ENCODE assay signal across 8 mouse cellular contexts in the genomic region with DNA sequence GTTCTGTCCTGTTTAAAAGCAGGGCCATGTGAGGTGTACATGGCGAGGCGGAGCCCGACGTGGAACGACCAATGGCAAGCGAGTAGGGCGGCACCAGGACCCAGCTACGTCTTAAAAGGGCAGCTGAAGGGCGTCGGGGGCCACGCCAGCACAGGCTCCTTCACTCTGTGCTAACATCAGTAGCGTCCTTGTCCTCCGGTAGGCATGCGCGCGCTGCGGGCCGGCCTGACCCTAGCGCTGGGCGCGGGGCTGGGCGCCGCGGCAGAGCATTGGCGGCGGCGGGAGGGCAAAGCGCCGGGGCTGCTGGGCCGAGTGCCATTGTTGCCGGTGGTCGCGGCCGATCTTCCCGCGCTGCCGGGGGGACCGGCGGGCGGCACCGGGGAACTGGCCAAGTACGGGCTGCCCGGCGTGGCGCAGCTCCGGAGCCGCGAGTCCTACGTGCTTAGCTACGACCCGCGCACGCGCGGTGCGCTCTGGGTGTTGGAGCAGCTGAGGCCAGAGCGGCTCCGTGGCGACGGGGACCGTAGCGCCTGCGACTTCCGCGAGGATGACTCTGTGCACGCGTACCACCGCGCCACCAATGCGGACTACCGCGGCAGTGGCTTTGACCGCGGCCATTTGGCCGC. TPM values are rescaled to one million over a fixed set of nuclear protein-coding genes. Genes with fewer than 3 reads are reported as not detected.
DNase-seq lines count a peak whose midpoint lies in the region; ATAC-seq and TF ChIP-seq lines count a peak whose summit lies in the region.

TSS of gene Endog (plus strand) at position 123 of the 626 bp plus-strand sequence.

- ATAC-seq in forebrain, embryonic 12.5 days (ENCODE audit: low FRiP score): peak; percentile 94
- peak; percentile 96 for ATAC-seq in heart, embryonic 16.5 days (replicated peaks; ENCODE audit: extremely low read depth, insufficient read depth, low FRiP score)
- ATAC-seq in liver, embryonic 14.5 days (ENCODE audit: insufficient read depth): peak; percentile 92
- ATAC-seq in stomach, embryonic 15.5 days (ENCODE audit: insufficient read depth, low FRiP score, low read depth): peak; percentile 93

- peak within 1 kb of the TSS in 2 of 3 experiments; percentile 12 to 67 for H3K4me3 ChIP-seq in CH12.LX (replicated peaks in 1 of 3; ENCODE audit: low read depth in 2 of 3, low read length in 2 of 3, poor library complexity in 1 of 3)
- peak within 1 kb of the TSS; percentile 71 for H3K4me3 ChIP-seq in forebrain, embryonic 12.5 days (replicated peaks)
- peak within 1 kb of the TSS; percentile 56 for H3K4me3 ChIP-seq in heart, embryonic 16.5 days (ENCODE audit: low read length)
- H3K4me3 ChIP-seq in liver, embryonic 14.5 days (ENCODE audit: insufficient read depth in 1 of 2, low read depth in 2 of 2, low read length in 2 of 2): peak within 1 kb of the TSS; percentile 56 to 58
- H3K4me3 ChIP-seq in stomach, embryonic 15.5 days (replicated peaks): peak within 1 kb of the TSS; percentile 68

- H3K9ac ChIP-seq in CH12.LX (ENCODE audit: insufficient read depth, low read depth): peak within 1 kb of the TSS; percentile 34; the same call in 1 of the 2 replicates
- H3K9ac ChIP-seq in forebrain, embryonic 12.5 days: peak within 1 kb of the TSS; percentile 76
- H3K9ac ChIP-seq in heart, embryonic 16.5 days (ENCODE audit: low read length): peak within 1 kb of the TSS; percentile 72
- peak within 1 kb of the TSS; percentile 50 for H3K9ac ChIP-seq in liver, embryonic 14.5 days (replicated peaks)
- H3K9ac ChIP-seq in stomach, embryonic 15.5 days: peak within 1 kb of the TSS; percentile 50

- under 1% methylated on average over 73 of the region's 75 CpGs for WGBS in forebrain, embryonic 12.5 days
- WGBS in heart, embryonic 16.5 days: under 1% methylated on average over 75 of the region's 75 CpGs
- WGBS in liver, embryonic 14.5 days (ENCODE audit: insufficient replicate concordance): under 1% methylated on average over 75 of the region's 75 CpGs
- WGBS in stomach, embryonic 15.5 days: under 1% methylated on average over 75 of the region's 75 CpGs

- H3K4me1 ChIP-seq in CH12.LX (ENCODE audit: control insufficient read depth in 1 of 2, insufficient read depth in 2 of 2): no peaks in the 10 kb centered on the region
- H3K4me1 ChIP-seq in forebrain, embryonic 12.5 days: peaks cover 14% of the 10 kb centered on the region
- H3K4me1 ChIP-seq in heart, embryonic 16.5 days (ENCODE audit: control insufficient read depth, insufficient read depth, low read length): peaks cover 6% of the 10 kb centered on the region
- H3K4me1 ChIP-seq in liver, embryonic 14.5 days (replicated peaks; ENCODE audit: control insufficient read depth in 2 of 2, insufficient read depth in 2 of 2, low read length in 1 of 2): no peaks in the 10 kb centered on the region; a peak in 1 of 4 replicates
- peaks cover 10% of the 10 kb centered on the region for H3K4me1 ChIP-seq in stomach, embryonic 15.5 days

- TF ChIP-seq RAD21 in CH12.LX (IDR thresholded peaks at IDR 0.05; ENCODE audit: low read depth, low read length): no peak

- DNase-seq in CH12.LX (ENCODE audit: extremely low read depth): no peak
- peak; percentile 71 for DNase-seq in c-Kit-positive CD71-positive TER-119-negative erythroid progenitor cells, embryonic 14.5 days (ENCODE audit: low read depth)
- DNase-seq in kidney, postnatal 36 days: peak; percentile 93 to 94
- DNase-seq in liver, embryonic 14.5 days (ENCODE audit: low read depth in 3 of 3, low spot score in 3 of 3): peak; percentile 56 to 59 (median 57)
- DNase-seq in neural tube, embryonic 10.5 days (ENCODE audit: extremely low spot score, low spot score): peak; percentile 83

- in situ Hi-C loops in CH12.LX (cut with MboI; ENCODE audit: low pct_ligation_motif_present, low pct_unique_long_range_greater_than_20kb, low sequenced_read_pairs): loop anchor here (5.0 kb wide), 1 partner anchor 49 kb away; the partner anchor contains the start of gene Zer1

- TF ChIP-seq CTCF in CH12.LX (conservative IDR thresholded peaks at IDR 0.05 in 1 of 2, IDR thresholded peaks at IDR 0.05 in 1 of 2; ENCODE audit: low read depth in 2 of 2, low read length in 2 of 2): no peak
- TF ChIP-seq CTCF in liver, embryonic 14.5 days (IDR thresholded peaks at IDR 0.05; ENCODE audit: low read depth): no peak

- no peak for TF ChIP-seq EP300 in CH12.LX (IDR thresholded peaks at IDR 0.05; ENCODE audit: low read length)
- no peak for TF ChIP-seq EP300 in liver, embryonic 14.5 days (IDR thresholded peaks at IDR 0.05; ENCODE audit: low read depth)

- no peak within 1 kb of the TSS for H3K27ac ChIP-seq in CH12.LX (ENCODE audit: insufficient read depth, low read depth)
- peak within 1 kb of the TSS; percentile 88 for H3K27ac ChIP-seq in forebrain, embryonic 12.5 days
- peak within 1 kb of the TSS; percentile 86 for H3K27ac ChIP-seq in heart, embryonic 16.5 days (ENCODE audit: low read length)
- H3K27ac ChIP-seq in liver, embryonic 14.5 days: no peak within 1 kb of the TSS
- peak within 1 kb of the TSS; percentile 84 for H3K27ac ChIP-seq in stomach, embryonic 15.5 days

- peak; percentile 76 for TF ChIP-seq POLR2A in CH12.LX (IDR thresholded peaks at IDR 0.05; ENCODE audit: low read depth, low read length)

- dilution Hi-C loops in CH12.LX (cut with MboI; ENCODE audit: extremely low pct_ligation_motif_present, extremely low pct_unique_long_range_greater_than_20kb, low sequenced_read_pairs): no loop called here

- no peaks in the 10 kb centered on the region for H3K27me3 ChIP-seq in CH12.LX (replicated peaks)
- H3K27me3 ChIP-seq in forebrain, embryonic 12.5 days: 0 out of 2 replicates have a peak, but pooled peaks cover 9% of the 10 kb centered on the region
- no peaks in the 10 kb centered on the region for H3K27me3 ChIP-seq in heart, embryonic 16.5 days (ENCODE audit: control insufficient read depth, insufficient read depth, low read length)
- no peaks in the 10 kb centered on the region for H3K27me3 ChIP-seq in liver, embryonic 14.5 days (ENCODE audit: control insufficient read depth, insufficient read depth, low read length)
- H3K27me3 ChIP-seq in stomach, embryonic 15.5 days (replicated peaks): no peaks in the 10 kb centered on the region

- H3K9me3 ChIP-seq in CH12.LX (replicated peaks; ENCODE audit: low read length): peaks cover 42% of the 10 kb centered on the region
- peaks cover 7% of the 10 kb centered on the region for H3K9me3 ChIP-seq in forebrain, embryonic 12.5 days
- peaks cover 10% of the 10 kb centered on the region for H3K9me3 ChIP-seq in heart, embryonic 16.5 days (replicated peaks; ENCODE audit: control insufficient read depth, low read length)
- peaks cover 6% of the 10 kb centered on the region for H3K9me3 ChIP-seq in liver, embryonic 14.5 days (ENCODE audit: control insufficient read depth, low read length)
- peaks cover 4% of the 10 kb centered on the region; the same call in 1 of the 2 replicates for H3K9me3 ChIP-seq in stomach, embryonic 15.5 days

- H3K36me3 ChIP-seq in CH12.LX (replicated peaks in 1 of 2; ENCODE audit: control insufficient read depth in 1 of 2, insufficient read depth in 1 of 2, low read length in 1 of 2): peaks cover 52 to 58% of the 10 kb centered on the region in 2 experiments
- H3K36me3 ChIP-seq in forebrain, embryonic 12.5 days (replicated peaks): peaks cover 43% of the 10 kb centered on the region
- peaks cover 27% of the 10 kb centered on the region for H3K36me3 ChIP-seq in heart, embryonic 16.5 days (ENCODE audit: control insufficient read depth, insufficient read depth)
- peaks cover 23% of the 10 kb centered on the region for H3K36me3 ChIP-seq in liver, embryonic 14.5 days (replicated peaks; ENCODE audit: control insufficient read depth, insufficient read depth, low read depth)
- H3K36me3 ChIP-seq in stomach, embryonic 15.5 days: peaks cover 35% of the 10 kb centered on the region

- H3K4me2 ChIP-seq in CH12.LX (ENCODE audit: insufficient read depth, low read depth, poor library complexity, severe bottlenecking): peak within 1 kb of the TSS; percentile 1; the same call in 1 of the 2 replicates
- H3K4me2 ChIP-seq in forebrain, embryonic 12.5 days: peak within 1 kb of the TSS; percentile 98
- peak within 1 kb of the TSS; percentile 89 for H3K4me2 ChIP-seq in heart, embryonic 16.5 days (ENCODE audit: low read depth, low read length)
- peak within 1 kb of the TSS; percentile 88 for H3K4me2 ChIP-seq in liver, embryonic 14.5 days (ENCODE audit: low read depth)
- H3K4me2 ChIP-seq in stomach, embryonic 15.5 days: peak within 1 kb of the TSS; percentile 94

- H3K79me2 ChIP-seq in CH12.LX (replicated peaks; ENCODE audit: control insufficient read depth, extremely low read depth, insufficient read depth, poor library complexity, severe bottlenecking): no peaks in the 10 kb centered on the region

TF ChIP-seq in CH12.LX, 34 proteins besides CTCF, POLR2A, EP300 and RAD21 (continues in another document):
- TF ChIP-seq IRF4 (IDR thresholded peaks at IDR 0.05; ENCODE audit: low read depth, low read length): no peak
- peak; percentile 71 for TF ChIP-seq NELFE (IDR thresholded peaks at IDR 0.05; ENCODE audit: low read depth, low read length)
- TF ChIP-seq MAFK (IDR thresholded peaks at IDR 0.05; ENCODE audit: insufficient replicate concordance, low read length): no peak
- TF ChIP-seq MAX (IDR thresholded peaks at IDR 0.05; ENCODE audit: low read length): 0 out of 2 replicates have a peak, but pooled peaks have one; percentile 21
- TF ChIP-seq ZMIZ1 (IDR thresholded peaks at IDR 0.05; ENCODE audit: low read depth, low read length): peak; percentile 65; the same call in 1 of the 2 replicates
- no peak for TF ChIP-seq GABPA (IDR thresholded peaks at IDR 0.05; ENCODE audit: insufficient replicate concordance, low read depth, low read length)
- TF ChIP-seq ELF1 (IDR thresholded peaks at IDR 0.05; ENCODE audit: low read depth, low read length): no peak
- no peak for TF ChIP-seq KAT2A (IDR thresholded peaks at IDR 0.05; ENCODE audit: insufficient replicate concordance, low read length)
- TF ChIP-seq ZC3H11A (IDR thresholded peaks at IDR 0.05; ENCODE audit: low read depth, low read length): no peak
- peak; percentile 38; the same call in 1 of the 2 replicates for TF ChIP-seq TCF12 (IDR thresholded peaks at IDR 0.05; ENCODE audit: low read depth, low read length)
- peak; percentile 52; the same call in 1 of the 2 replicates for TF ChIP-seq SIN3A (IDR thresholded peaks at IDR 0.05; ENCODE audit: low read length)
- peak; percentile 72; the same call in 1 of the 2 replicates for TF ChIP-seq TBP (conservative IDR thresholded peaks at IDR 0.05; ENCODE audit: low read depth, low read length)

RNA-seq across cellular contexts. Expression of gene Endog, which starts in this region (rescaled TPM):
- total RNA-seq in CH12.LX (2012; rRNA removed): 9.2 and 9.7 TPM in 2 replicates
- 0.23 TPM in 1 of 2 replicates, not detected in the other for total RNA-seq in CH12.LX (2014; rRNA removed)
- not detected in 2 replicates for polyA plus RNA-seq in CH12.LX (2012; ENCODE audit: insufficient read length, low read depth)
- polyA plus RNA-seq in forebrain, embryonic 12.5 days (2016; fragmentation: Nextera tagmentation; extraction: Ambion mirVana): 9.7 and 13.4 TPM in 2 replicates
- 37.4 and 40.0 TPM in 2 replicates for polyA plus RNA-seq in heart, embryonic 16.5 days (2015; fragmentation: Nextera tagmentation; extraction: Ambion mirVana)
- polyA plus RNA-seq in liver, embryonic 14.5 days (2012; rRNA removed): 11.9 and 15.1 TPM in 2 replicates
- polyA plus RNA-seq in liver, embryonic 14.5 days (2014; fragmentation: Nextera tagmentation; extraction: Ambion mirVana): 19.1 and 20.3 TPM in 2 replicates
- 28.8 and 31.5 TPM in 2 replicates for polyA plus RNA-seq in stomach, embryonic 15.5 days (2015; fragmentation: Nextera tagmentation; extraction: Ambion mirVana)

Comparison
In these comparisons a context has a peak if more than half of its experiments do, and no peak if none do; other contexts are left out.
1. RNA of gene Endog (polyA plus RNA-seq): 37.4 to 40.0 TPM in heart, embryonic 16.5 days, 28.8 to 31.5 TPM in stomach, embryonic 15.5 days, 11.9 to 20.3 TPM in liver, embryonic 14.5 days and 9.7 to 13.4 TPM in forebrain, embryonic 12.5 days; not detected in CH12.LX; every median in the first group is over 10 times any median in the second.
2. H3K27ac ChIP-seq: peak in forebrain, embryonic 12.5 days (single experiment), heart, embryonic 16.5 days (single experiment) and stomach, embryonic 15.5 days (single experiment); none in CH12.LX (single experiment) and liver, embryonic 14.5 days (single experiment).
3. H3K4me2 ChIP-seq: peak in every context shown above with its lines; median percentile 98 in forebrain, embryonic 12.5 days; 94 in stomach, embryonic 15.5 days; 89 in heart, embryonic 16.5 days; 88 in liver, embryonic 14.5 days; 1 in CH12.LX.
4. Peak in every context shown above with its lines, with median percentiles within 50 percentile points of each other: H3K4me3 ChIP-seq, H3K9ac ChIP-seq and ATAC-seq.